Mouse (Mus musculus): Measurements from ENCODE around the gene Foxp4.

- TF ChIP-seq CTCF (IDR thresholded peaks at IDR 0.05; ENCODE audit: borderline replicate concordance, insufficient read depth, low read depth, low read length) (no peak), POLR2A (IDR thresholded peaks at IDR 0.05; ENCODE audit: borderline replicate concordance, insufficient read depth, low read length) (no peak)
These were observed 58.4 kb downstream of the Foxp4 start for GRCm38 (mm10) chr17:47866037-47866436.
